Mouse (Mus musculus): ENCODE measurements at regions not wholly inside any gene's neighbourhood (a gene's known extent, or its start where the extent isn't known, plus 50 kb on each side); places are given as distances from the start of the nearest gene placed in this dataset.
A peak's percentile ranks its signal among the peaks of the same experiment; 100 is the strongest.
"Not testable (repeated sequence)": the region's sequence is repeated elsewhere in the genome, so short reads cannot be mapped to it uniquely, and the experiment has no call there.

- no peaks in the 10 kb centered on the region for H3K36me3 ChIP-seq (ENCODE audit: control insufficient read depth, insufficient read depth, low read length)
- no peak overlapping the region for H3K9ac ChIP-seq (ENCODE audit: low read depth, low read length)
- H3K4me2 ChIP-seq: no peak overlapping the region
- H3K27me3 ChIP-seq (ENCODE audit: control insufficient read depth, insufficient read depth, low read length): no peaks in the 10 kb centered on the region
- WGBS (ENCODE audit: insufficient replicate concordance): 78% methylated on average over 3 of the region's 3 CpGs
- no peak overlapping the region for H3K4me3 ChIP-seq (ENCODE audit: low read depth, low read length)
- no peaks in the 10 kb centered on the region for H3K9me3 ChIP-seq (replicated peaks; ENCODE audit: control insufficient read depth, low read length)
- no peak for ATAC-seq (replicated peaks; ENCODE audit: insufficient number of reproducible peaks, low FRiP score, low TSS enrichment)
- H3K27ac ChIP-seq (ENCODE audit: low read depth, low read length): no peak overlapping the region
- H3K4me1 ChIP-seq (ENCODE audit: control insufficient read depth, insufficient read depth, low read length): no peaks in the 10 kb centered on the region
These were observed 145.2 kb upstream of the Ube2e1 start for GRCm38 (mm10) chr14:18476795-18477320.

- ATAC-seq (replicated peaks; ENCODE audit: insufficient number of reproducible peaks, low FRiP score, low TSS enrichment): no peak
- WGBS (ENCODE audit: insufficient replicate concordance): 79% methylated on average over 3 of the region's 3 CpGs
- no peaks in the 10 kb centered on the region for H3K36me3 ChIP-seq (ENCODE audit: control insufficient read depth, insufficient read depth, low read length)
- no peaks in the 10 kb centered on the region for H3K4me1 ChIP-seq (ENCODE audit: control insufficient read depth, insufficient read depth, low read length)
- no peak overlapping the region for H3K4me3 ChIP-seq (ENCODE audit: low read depth, low read length)
- H3K9me3 ChIP-seq (replicated peaks; ENCODE audit: control insufficient read depth, low read length): no peaks in the 10 kb centered on the region
- H3K4me2 ChIP-seq: no peak overlapping the region
- H3K27ac ChIP-seq (ENCODE audit: low read depth, low read length): no peak overlapping the region
- no peak overlapping the region for H3K9ac ChIP-seq (ENCODE audit: low read depth, low read length)
- no peaks in the 10 kb centered on the region for H3K27me3 ChIP-seq (ENCODE audit: control insufficient read depth, insufficient read depth, low read length)
These were observed 137.0 kb upstream of the Ube2e1 start for GRCm38 (mm10) chr14:18468611-18469010.

GRCm38 (mm10) chr14:18466864-18467263 lies 135.2 kb upstream of the Ube2e1 start:
- not testable (repeated sequence) for ATAC-seq (replicated peaks; ENCODE audit: insufficient number of reproducible peaks, low FRiP score, low TSS enrichment); H3K27ac ChIP-seq (ENCODE audit: low read depth, low read length); H3K27me3 ChIP-seq (ENCODE audit: control insufficient read depth, insufficient read depth, low read length); H3K9ac ChIP-seq (ENCODE audit: low read depth, low read length); H3K4me3 ChIP-seq (ENCODE audit: low read depth, low read length); H3K4me2 ChIP-seq; H3K9me3 ChIP-seq (replicated peaks; ENCODE audit: control insufficient read depth, low read length); H3K36me3 ChIP-seq (ENCODE audit: control insufficient read depth, insufficient read depth, low read length); H3K4me1 ChIP-seq (ENCODE audit: control insufficient read depth, insufficient read depth, low read length)
- WGBS (ENCODE audit: insufficient replicate concordance): 72% methylated on average over 4 of the region's 4 CpGs

GRCm38 (mm10) chr14:18464199-18464598 lies 132.5 kb upstream of the Ube2e1 start:
- H3K4me3 ChIP-seq (ENCODE audit: low read depth, low read length); H3K9ac ChIP-seq (ENCODE audit: low read depth, low read length); H3K36me3 ChIP-seq (ENCODE audit: control insufficient read depth, insufficient read depth, low read length); H3K4me1 ChIP-seq (ENCODE audit: control insufficient read depth, insufficient read depth, low read length); ATAC-seq (replicated peaks; ENCODE audit: insufficient number of reproducible peaks, low FRiP score, low TSS enrichment); H3K9me3 ChIP-seq (replicated peaks; ENCODE audit: control insufficient read depth, low read length); H3K27ac ChIP-seq (ENCODE audit: low read depth, low read length); H3K27me3 ChIP-seq (ENCODE audit: control insufficient read depth, insufficient read depth, low read length): not testable (repeated sequence)
- WGBS (ENCODE audit: insufficient replicate concordance): 22% methylated on average over 5 of the region's 5 CpGs
- peak overlapping the region; percentile 48 for H3K4me2 ChIP-seq

- ATAC-seq (replicated peaks; ENCODE audit: insufficient number of reproducible peaks, low FRiP score, low TSS enrichment): no peak
- no peaks in the 10 kb centered on the region for H3K9me3 ChIP-seq (replicated peaks; ENCODE audit: control insufficient read depth, low read length)
- no peak overlapping the region for H3K4me3 ChIP-seq (ENCODE audit: low read depth, low read length)
- H3K4me1 ChIP-seq (ENCODE audit: control insufficient read depth, insufficient read depth, low read length): no peaks in the 10 kb centered on the region
- H3K36me3 ChIP-seq (ENCODE audit: control insufficient read depth, insufficient read depth, low read length): no peaks in the 10 kb centered on the region
- H3K9ac ChIP-seq (ENCODE audit: low read depth, low read length): no peak overlapping the region
- H3K27me3 ChIP-seq (ENCODE audit: control insufficient read depth, insufficient read depth, low read length): no peaks in the 10 kb centered on the region
- peak overlapping the region; percentile 48 for H3K4me2 ChIP-seq
- WGBS (ENCODE audit: insufficient replicate concordance): 33% methylated on average over 14 of the region's 14 CpGs
- H3K27ac ChIP-seq (ENCODE audit: low read depth, low read length): no peak overlapping the region
These were observed 131.7 kb upstream of the Ube2e1 start for GRCm38 (mm10) chr14:18463230-18463873.

GRCm38 (mm10) chr14:18462381-18462780 lies 130.7 kb upstream of the Ube2e1 start:
- ATAC-seq (replicated peaks; ENCODE audit: insufficient number of reproducible peaks, low FRiP score, low TSS enrichment): no peak
- Histone ChIP-seq H3K9me3 (replicated peaks; ENCODE audit: control insufficient read depth, low read length) (no peaks in the 10 kb centered on the region), H3K36me3 (ENCODE audit: control insufficient read depth, insufficient read depth, low read length) (no peaks in the 10 kb centered on the region), H3K27ac (ENCODE audit: low read depth, low read length) (no peak overlapping the region), H3K4me3 (ENCODE audit: low read depth, low read length) (no peak overlapping the region), H3K9ac (ENCODE audit: low read depth, low read length) (no peak overlapping the region), H3K4me1 (ENCODE audit: control insufficient read depth, insufficient read depth, low read length) (no peaks in the 10 kb centered on the region), H3K27me3 (ENCODE audit: control insufficient read depth, insufficient read depth, low read length) (no peaks in the 10 kb centered on the region), H3K4me2 (no peak overlapping the region)
- 80% methylated on average over 4 of the region's 4 CpGs for WGBS (ENCODE audit: insufficient replicate concordance)

GRCm38 (mm10) chr14:18448666-18449065 lies 117.0 kb upstream of the Ube2e1 start:
- 76% methylated on average over 1 of the region's 1 CpGs for WGBS (ENCODE audit: insufficient replicate concordance)
- H3K4me2 ChIP-seq: no peak overlapping the region
- no peaks in the 10 kb centered on the region for H3K27me3 ChIP-seq (ENCODE audit: control insufficient read depth, insufficient read depth, low read length)
- no peak overlapping the region for H3K9ac ChIP-seq (ENCODE audit: low read depth, low read length)
- no peak for ATAC-seq (replicated peaks; ENCODE audit: insufficient number of reproducible peaks, low FRiP score, low TSS enrichment)
- no peaks in the 10 kb centered on the region for H3K4me1 ChIP-seq (ENCODE audit: control insufficient read depth, insufficient read depth, low read length)
- no peak overlapping the region for H3K4me3 ChIP-seq (ENCODE audit: low read depth, low read length)
- H3K36me3 ChIP-seq (ENCODE audit: control insufficient read depth, insufficient read depth, low read length): no peaks in the 10 kb centered on the region
- H3K9me3 ChIP-seq (replicated peaks; ENCODE audit: control insufficient read depth, low read length): no peaks in the 10 kb centered on the region
- no peak overlapping the region for H3K27ac ChIP-seq (ENCODE audit: low read depth, low read length)

GRCm38 (mm10) chr14:18444492-18444891 lies 112.8 kb upstream of the Ube2e1 start:
- no peak overlapping the region for H3K9ac ChIP-seq (ENCODE audit: low read depth, low read length)
- H3K9me3 ChIP-seq (replicated peaks; ENCODE audit: control insufficient read depth, low read length): no peaks in the 10 kb centered on the region
- no peak overlapping the region for H3K4me3 ChIP-seq (ENCODE audit: low read depth, low read length)
- H3K4me1 ChIP-seq (ENCODE audit: control insufficient read depth, insufficient read depth, low read length): no peaks in the 10 kb centered on the region
- ATAC-seq (replicated peaks; ENCODE audit: insufficient number of reproducible peaks, low FRiP score, low TSS enrichment): no peak
- no peaks in the 10 kb centered on the region for H3K36me3 ChIP-seq (ENCODE audit: control insufficient read depth, insufficient read depth, low read length)
- H3K27me3 ChIP-seq (ENCODE audit: control insufficient read depth, insufficient read depth, low read length): no peaks in the 10 kb centered on the region
- 89% methylated on average over 1 of the region's 1 CpGs for WGBS (ENCODE audit: insufficient replicate concordance)
- H3K27ac ChIP-seq (ENCODE audit: low read depth, low read length): no peak overlapping the region
- no peak overlapping the region for H3K4me2 ChIP-seq

- H3K4me2 ChIP-seq; H3K4me3 ChIP-seq (ENCODE audit: low read depth, low read length); H3K9ac ChIP-seq (ENCODE audit: low read depth, low read length); ATAC-seq (replicated peaks; ENCODE audit: insufficient number of reproducible peaks, low FRiP score, low TSS enrichment); H3K27ac ChIP-seq (ENCODE audit: low read depth, low read length); H3K27me3 ChIP-seq (ENCODE audit: control insufficient read depth, insufficient read depth, low read length); H3K9me3 ChIP-seq (replicated peaks; ENCODE audit: control insufficient read depth, low read length); H3K4me1 ChIP-seq (ENCODE audit: control insufficient read depth, insufficient read depth, low read length); H3K36me3 ChIP-seq (ENCODE audit: control insufficient read depth, insufficient read depth, low read length): not testable (repeated sequence)
- WGBS (ENCODE audit: insufficient replicate concordance): 50% methylated on average over 4 of the region's 4 CpGs
These were observed 97.3 kb upstream of the Ube2e1 start for GRCm38 (mm10) chr14:18428968-18429367.
